Mouse (Mus musculus) urinary bladder, postnatal 36 days (tissue): ENCODE results near the gene Smad1.

Experiments used
- DNase-seq, 2 experiments: peaks; one replicate each; pipeline ENCODE4 v3.0.0; 2022; ENCODE audit warnings: low spot score in 2 of 2, mixed read lengths in 1 of 2

Smad1 gene

GRCm38 (mm10) chr8:79382857-79383262 lies 16.5 kb downstream of the Smad1 start:
- DNase-seq = no peak

- DNase-seq = no peak
Measured at GRCm38 (mm10) chr8:79381771-79382170, 17.5 kb downstream of the Smad1 start.

GRCm38 (mm10) chr8:79380386-79380785 lies 18.9 kb downstream of the Smad1 start:
- no peak for DNase-seq

GRCm38 (mm10) chr8:79379971-79380370 lies 19.3 kb downstream of the Smad1 start:
- DNase-seq = no peak

GRCm38 (mm10) chr8:79376648-79377047 lies 22.7 kb downstream of the Smad1 start:
- no peak for DNase-seq

GRCm38 (mm10) chr8:79375775-79376123 lies 23.6 kb downstream of the Smad1 start:
- DNase-seq = no peak

- no peak for DNase-seq
Measured at GRCm38 (mm10) chr8:79375074-79375774, 24.1 kb downstream of the Smad1 start.

GRCm38 (mm10) chr8:79374410-79374809 lies 24.9 kb downstream of the Smad1 start:
- DNase-seq = no peak

- no peak for DNase-seq
Measured at GRCm38 (mm10) chr8:79373563-79373962, 25.8 kb downstream of the Smad1 start.

- no peak for DNase-seq
Measured at GRCm38 (mm10) chr8:79372960-79373359, 26.4 kb downstream of the Smad1 start.

- peak in 1 of 2 experiments; percentile 47 for DNase-seq
Measured at GRCm38 (mm10) chr8:79372521-79372920, 26.8 kb downstream of the Smad1 start.

GRCm38 (mm10) chr8:79372084-79372483 lies 27.2 kb downstream of the Smad1 start:
- DNase-seq = no peak

GRCm38 (mm10) chr8:79370646-79371290 lies 28.6 kb downstream of the Smad1 start:
- DNase-seq = no peak

GRCm38 (mm10) chr8:79369163-79369562 lies 30.2 kb downstream of the Smad1 start:
- no peak for DNase-seq

GRCm38 (mm10) chr8:79367959-79368358 lies 31.4 kb downstream of the Smad1 start:
- DNase-seq = no peak

GRCm38 (mm10) chr8:79367350-79367749 lies 32.0 kb downstream of the Smad1 start:
- no peak for DNase-seq

GRCm38 (mm10) chr8:79366227-79366626 lies 33.1 kb downstream of the Smad1 start:
- DNase-seq = no peak

- DNase-seq = no peak
Measured at GRCm38 (mm10) chr8:79365707-79366106, 33.6 kb downstream of the Smad1 start.

- no peak for DNase-seq
Measured at GRCm38 (mm10) chr8:79364806-79365205, 34.5 kb downstream of the Smad1 start.

GRCm38 (mm10) chr8:79362430-79362829 lies 36.9 kb downstream of the Smad1 start:
- no peak for DNase-seq

- no peak for DNase-seq
Measured at GRCm38 (mm10) chr8:79360774-79361527, 38.4 kb downstream of the Smad1 start.

- no peak for DNase-seq
Measured at GRCm38 (mm10) chr8:79360302-79360701, 39.0 kb downstream of the Smad1 start.
